33 mouse cellular contexts compared by ENCODE assay signal in genomic region chr7:5076931-5077330, GRCm38 (mm10). TPM values are rescaled to one million over a fixed set of nuclear protein-coding genes. Genes with fewer than 3 reads are reported as not detected.
A peak's percentile ranks its signal among the peaks of the same experiment; 100 is the strongest.
DNase-seq lines count a peak whose midpoint lies in the region; ATAC-seq and TF ChIP-seq lines count a peak whose summit lies in the region.
"Had no signal": no experiment of that assay in that cellular context is flagged by ENCODE, and none has a peak within 500 bp of the region (broad histone marks: within the 10 kb centered on the region; RNA-seq: fewer than 3 reads in every experiment).

No protein-coding gene starts in this region.

- no peak for DNase-seq in liver, embryonic 11.5 days (ENCODE audit: low spot score)
- no peak for DNase-seq in liver
- peak; percentile 50 for DNase-seq in liver, embryonic 13.5 days
- DNase-seq in layer of hippocampus, postnatal 36 days, result no peak
- DNase-seq in layer of hippocampus, adult 18-20 months (ENCODE audit: low spot score in 2 of 2), result no peak
- no peak for DNase-seq in layer of hippocampus, adult 8-10 months (ENCODE audit: low spot score in 2 of 2)
- DNase-seq: adrenal gland, adult 2 months; cerebellum, adult 2 months; cerebellum, postnatal 36 days; embryo, embryonic 11 days; gastrocnemius, postnatal 14 days; heart, adult 2 months; kidney, adult 11 months; kidney, postnatal 4 days; lung, adult 18-20 months; lung, postnatal 10 days; right cerebral cortex, postnatal 14 days had no signal

- peaks cover 56% of the 10 kb centered on the region for H3K36me3 ChIP-seq in liver, embryonic 11.5 days (ENCODE audit: control insufficient read depth, insufficient read depth, low read length)
- peaks cover 74% of the 10 kb centered on the region for H3K36me3 ChIP-seq in liver, embryonic 13.5 days

- H3K27me3 ChIP-seq in liver, embryonic 11.5 days (replicated peaks; ENCODE audit: control insufficient read depth, insufficient read depth, low read length), result no peaks in the 10 kb centered on the region
- H3K27me3 ChIP-seq in liver, embryonic 13.5 days, result no peaks in the 10 kb centered on the region
- H3K27me3 ChIP-seq: embryonic facial prominence, embryonic 13.5 days; kidney, embryonic 15.5 days; midbrain, embryonic 13.5 days; Patski had no signal

- peak; percentile 21; the same call in 1 of the 2 replicates for ATAC-seq in liver, embryonic 11.5 days (replicated peaks; ENCODE audit: low FRiP score)
- peak; percentile 17; the same call in 1 of the 2 replicates for ATAC-seq in liver, embryonic 13.5 days (ENCODE audit: low read depth)
- ATAC-seq: forebrain, embryonic 16.5 days; hindbrain, embryonic 16.5 days; midbrain, embryonic 13.5 days; Patski had no signal

- H3K4me3 ChIP-seq in liver, embryonic 11.5 days (ENCODE audit: low read depth, low read length), result no peak overlapping the region
- no peak overlapping the region for H3K4me3 ChIP-seq in bone marrow macrophage, adult 2 months (ENCODE audit: insufficient read depth, low read length)
- no peak overlapping the region for H3K4me3 ChIP-seq in liver, embryonic 13.5 days (replicated peaks)
- H3K4me3 ChIP-seq: embryonic facial prominence, embryonic 13.5 days; heart, adult 2 months; hindbrain, embryonic 10.5 days; kidney, embryonic 15.5 days; midbrain, embryonic 13.5 days had no signal

- no peak for TF ChIP-seq POLR2A in bone marrow macrophage, adult 2 months (IDR thresholded peaks at IDR 0.05; ENCODE audit: borderline replicate concordance, low read depth, low read length)

- WGBS in liver, embryonic 11.5 days, result 71% methylated on average over 2 of the region's 2 CpGs
- WGBS in liver, embryonic 13.5 days (ENCODE audit: insufficient replicate concordance), result 41% methylated on average over 2 of the region's 2 CpGs

- H3K9me3 ChIP-seq in liver, embryonic 11.5 days (ENCODE audit: control insufficient read depth, low read length), result no peaks in the 10 kb centered on the region
- no peaks in the 10 kb centered on the region for H3K9me3 ChIP-seq in liver, embryonic 13.5 days (replicated peaks)
- H3K9me3 ChIP-seq: embryonic facial prominence, embryonic 13.5 days; hindbrain, embryonic 10.5 days; kidney, embryonic 15.5 days; midbrain, embryonic 13.5 days had no signal

- H3K4me1 ChIP-seq in liver, embryonic 11.5 days (replicated peaks; ENCODE audit: control insufficient read depth, insufficient read depth, low read length), result peaks cover 32% of the 10 kb centered on the region
- peaks cover 22% of the 10 kb centered on the region for H3K4me1 ChIP-seq in bone marrow macrophage, adult 2 months (ENCODE audit: control insufficient read depth, insufficient read depth, low read length)
- peaks cover 71% of the 10 kb centered on the region for H3K4me1 ChIP-seq in liver, embryonic 13.5 days (replicated peaks)

- no peak for TF ChIP-seq CTCF in bone marrow macrophage, adult 2 months (IDR thresholded peaks at IDR 0.05; ENCODE audit: low read depth, low read length)

- H3K4me2 ChIP-seq in liver, embryonic 11.5 days, result no peak overlapping the region; the same call in 1 of the 2 replicates
- peak overlapping the region; percentile 34 for H3K4me2 ChIP-seq in liver, embryonic 13.5 days
- H3K4me2 ChIP-seq: embryonic facial prominence, embryonic 13.5 days; kidney, embryonic 15.5 days; midbrain, embryonic 13.5 days had no signal

- H3K27ac ChIP-seq in liver, embryonic 11.5 days (ENCODE audit: low read depth, low read length), result peak overlapping the region; percentile 70
- H3K27ac ChIP-seq in bone marrow macrophage, adult 2 months (ENCODE audit: insufficient read depth, low read depth, low read length), result peak overlapping the region; percentile 34
- H3K27ac ChIP-seq in liver, embryonic 13.5 days, result peak overlapping the region; percentile 83
- H3K27ac ChIP-seq: embryonic facial prominence, embryonic 13.5 days; heart, adult 2 months; hindbrain, embryonic 10.5 days; kidney, embryonic 15.5 days; midbrain, embryonic 13.5 days had no signal

- no peak overlapping the region for H3K9ac ChIP-seq in liver, embryonic 11.5 days (ENCODE audit: low read depth, low read length)
- H3K9ac ChIP-seq in liver, embryonic 13.5 days, result 0 out of 2 replicates have a peak overlapping the region, but pooled peaks have one; percentile 14
- H3K9ac ChIP-seq: embryonic facial prominence, embryonic 13.5 days; kidney, embryonic 15.5 days; midbrain, embryonic 13.5 days had no signal

RNA-seq across cellular contexts. Expression of gene Epn1, which starts 3.1 kb away (rescaled TPM):
- polyA plus RNA-seq in liver, embryonic 11.5 days (2014; fragmentation: Nextera tagmentation; extraction: Ambion mirVana), result 82.9 and 88.9 TPM in 2 replicates
- polyA plus RNA-seq in bone marrow macrophage, adult 2 months (2012; ENCODE audit: insufficient read depth, insufficient read length, missing spikeins), result 198 and 202 TPM in 2 replicates
- 45.6 and 48.2 TPM in 2 replicates for polyA plus RNA-seq in liver, embryonic 13.5 days (2015; fragmentation: Nextera tagmentation; extraction: Ambion mirVana)
- total RNA-seq in layer of hippocampus, postnatal 36 days (2021), result 100 to 1,000 TPM; 523 to 530 TPM
- total RNA-seq in layer of hippocampus, adult 18-20 months (2021), result 100 to 1,000 TPM; 558 to 565 TPM
- 100 to 1,000 TPM; 411 to 477 (median 457) TPM for total RNA-seq in layer of hippocampus, adult 8-10 months (2022)

RNA-seq across cellular contexts. Expression of gene U2af2, which starts 15.0 kb away (rescaled TPM):
- polyA plus RNA-seq in liver, embryonic 11.5 days (2014; fragmentation: Nextera tagmentation; extraction: Ambion mirVana), result 169 TPM in 2 replicates
- 151 and 160 TPM in 2 replicates for polyA plus RNA-seq in bone marrow macrophage, adult 2 months (2012; ENCODE audit: insufficient read depth, insufficient read length, missing spikeins)
- polyA plus RNA-seq in liver, embryonic 13.5 days (2015; fragmentation: Nextera tagmentation; extraction: Ambion mirVana), result 79.1 and 83.0 TPM in 2 replicates
- total RNA-seq in layer of hippocampus, postnatal 36 days (2021), result 100 to 1,000 TPM; 183 to 184 TPM
- total RNA-seq in layer of hippocampus, adult 18-20 months (2021), result 100 to 1,000 TPM; 181 TPM
- total RNA-seq in layer of hippocampus, adult 8-10 months (2022), result 100 to 1,000 TPM; 175 to 196 (median 179) TPM

RNA-seq across cellular contexts. Expression of gene Zfp580, which starts 25.6 kb away (rescaled TPM):
- 11.5 and 14.1 TPM in 2 replicates for polyA plus RNA-seq in liver, embryonic 11.5 days (2014; fragmentation: Nextera tagmentation; extraction: Ambion mirVana)
- polyA plus RNA-seq in bone marrow macrophage, adult 2 months (2012; ENCODE audit: insufficient read depth, insufficient read length, missing spikeins), result 6.1 and 7.7 TPM in 2 replicates
- polyA plus RNA-seq in liver, embryonic 13.5 days (2015; fragmentation: Nextera tagmentation; extraction: Ambion mirVana), result 2.2 and 2.7 TPM in 2 replicates
- 10 to 100 TPM; 34.5 to 35.2 TPM for total RNA-seq in layer of hippocampus, postnatal 36 days (2021)
- total RNA-seq in layer of hippocampus, adult 18-20 months (2021), result 10 to 100 TPM; 28.7 to 31.7 TPM
- 10 to 100 TPM; 22.8 to 28.6 (median 27.8) TPM for total RNA-seq in layer of hippocampus, adult 8-10 months (2022)

RNA-seq across cellular contexts. Expression of gene Zfp784, which starts 38.7 kb away (rescaled TPM):
- 2.4 and 2.6 TPM in 2 replicates for polyA plus RNA-seq in liver, embryonic 11.5 days (2014; fragmentation: Nextera tagmentation; extraction: Ambion mirVana)
- polyA plus RNA-seq in bone marrow macrophage, adult 2 months (2012; ENCODE audit: insufficient read depth, insufficient read length, missing spikeins), result 2.6 and 3.8 TPM in 2 replicates
- polyA plus RNA-seq in liver, embryonic 13.5 days (2015; fragmentation: Nextera tagmentation; extraction: Ambion mirVana), result 0.93 and 1.4 TPM in 2 replicates
- total RNA-seq in layer of hippocampus, postnatal 36 days (2021), result 1 to 10 TPM; 5.1 to 5.4 TPM
- 1 to 10 TPM; 4.3 to 5.1 TPM for total RNA-seq in layer of hippocampus, adult 18-20 months (2021)
- total RNA-seq in layer of hippocampus, adult 8-10 months (2022), result 1 to 10 TPM; 5.6 to 6.4 (median 6.3) TPM

RNA-seq across cellular contexts. Expression of gene Rfpl4, which starts 39.8 kb away (rescaled TPM):
- polyA plus RNA-seq in liver, embryonic 11.5 days (2014; fragmentation: Nextera tagmentation; extraction: Ambion mirVana), result not detected in 2 replicates
- polyA plus RNA-seq in bone marrow macrophage, adult 2 months (2012; ENCODE audit: insufficient read depth, insufficient read length, missing spikeins), result not detected in 2 replicates
- polyA plus RNA-seq in liver, embryonic 13.5 days (2015; fragmentation: Nextera tagmentation; extraction: Ambion mirVana), result not detected in 2 replicates
- total RNA-seq in layer of hippocampus, postnatal 36 days (2021), result not detected
- total RNA-seq in layer of hippocampus, adult 18-20 months (2021), result not detected
- not detected for total RNA-seq in layer of hippocampus, adult 8-10 months (2022)
- total RNA-seq: adrenal gland, postnatal 4 days; gastrocnemius, postnatal 14 days; heart, adult 2 months; layer of hippocampus, postnatal 10 days; megakaryocyte progenitor cell, adult 5-6 weeks had no signal
- polyA plus RNA-seq: adrenal gland, adult 2 months; C2C12; cerebellum, adult 2 months; embryonic facial prominence, embryonic 13.5 days; heart, adult 2 months; heart, embryonic 16.5 days; hindbrain, embryonic 10.5 days; hindbrain, embryonic 16.5 days; kidney, embryonic 15.5 days; limb, embryonic 11.5 days; midbrain, embryonic 13.5 days; neural tube, embryonic 11.5 days; Patski; thymus, postnatal 0 days had no signal
